Mouse (Mus musculus) stomach, embryonic 15.5 days (tissue): ENCODE results near the gene Cdk2ap2. TPM values are rescaled to one million over a fixed set of nuclear protein-coding genes. Genes with fewer than 3 reads are reported as not detected.

Experiments used
- ATAC-seq: fragments of 200-750 bp; cut with Nextera tagmentation; 2 replicates; pipeline ENCODE4 v1.8.0; 2017; ENCODE audit warnings: low read depth, moderate number of reproducible peaks, moderate TSS enrichment; ENCODE audit not compliant: insufficient read depth, low FRiP score
- H3K27ac ChIP-seq: fragments of 300-500 bp; sonication (generic); 2 replicates; pipeline ENCODE4 v1.5.1; 2015; ENCODE audit warnings: mild to moderate bottlenecking, inconsistent platforms
- H3K27me3 ChIP-seq: fragments of 300-500 bp; sonication (generic); replicated peaks from 2 replicates; pipeline ENCODE4 v1.6.1; 2015; ENCODE audit warnings: inconsistent platforms
- H3K36me3 ChIP-seq: fragments of 300-500 bp; sonication (generic); 2 replicates; pipeline ENCODE4 v1.6.1; 2015; ENCODE audit warnings: inconsistent platforms
- H3K4me1 ChIP-seq: fragments of 300-500 bp; sonication (generic); 2 replicates; pipeline ENCODE4 v1.6.1; 2015; ENCODE audit warnings: inconsistent platforms
- H3K4me2 ChIP-seq: fragments of 300-500 bp; sonication (generic); 2 replicates; pipeline ENCODE4 v1.6.1; 2015; ENCODE audit warnings: mild to moderate bottlenecking, inconsistent platforms
- H3K4me3 ChIP-seq: fragments of 300-500 bp; sonication (generic); replicated peaks from 2 replicates; pipeline ENCODE4 v1.5.1; 2015; ENCODE audit warnings: inconsistent platforms
- H3K9ac ChIP-seq: fragments of 300-500 bp; sonication (generic); 2 replicates; pipeline ENCODE4 v1.6.1; 2015; ENCODE audit warnings: inconsistent platforms
- H3K9me3 ChIP-seq: fragments of 300-500 bp; sonication (generic); 2 replicates; pipeline ENCODE4 v1.6.1; 2016; ENCODE audit warnings: inconsistent platforms
- WGBS: fragments of 180-500 bp; shearing (Covaris S2); methylation state at CpG from one replicate; pipeline ENCODE4 v1.1.7; 2015; 5-methylcytosine and 5-hydroxymethylcytosine counted together
- polyA plus RNA-seq: library from polyadenylated mRNA; unstranded; fragments of >200 nt; fragmentation: Nextera tagmentation; extraction: Ambion mirVana; gene quantifications from 2 replicates; pipeline ENCODE4 v1.2.1, GENCODE M21; 2015

The Cdk2ap2 gene
- polyA plus RNA-seq, 1 experiment from 2014 or later: 121 TPM

DNA sequence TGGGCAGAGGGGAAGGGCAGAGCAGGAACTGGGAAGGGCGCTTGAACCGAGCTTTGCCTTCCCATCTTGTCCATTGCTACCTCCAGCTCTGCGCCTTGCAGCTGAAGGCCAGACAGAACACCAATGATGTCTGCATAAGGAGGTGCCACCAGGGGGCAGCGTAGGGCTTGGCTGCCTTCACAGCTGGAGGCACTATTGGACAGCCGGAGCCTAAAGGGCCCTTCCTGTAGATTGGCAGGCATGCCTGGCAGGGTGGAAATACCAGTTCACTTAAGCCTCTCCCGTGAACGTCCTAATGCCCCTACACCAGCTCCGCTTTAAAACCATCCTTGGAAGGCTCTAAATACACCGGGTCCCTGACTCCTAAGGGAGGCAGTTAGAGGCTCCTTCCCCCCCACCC lies 2.1 kb downstream of the Cdk2ap2 start:
- ATAC-seq: 0 out of 2 replicates have a peak, but pooled peaks have one; percentile 1
- Histone ChIP-seq H3K9me3 (no peaks in the 10 kb centered on the region), H3K4me1 (peaks cover 35% of the 10 kb centered on the region), H3K4me3 (peak overlapping the region; percentile 48; the same call in 1 of the 2 replicates), H3K4me2 (peak overlapping the region; percentile 88), H3K27ac (peak overlapping the region; percentile 78), H3K9ac (no peak overlapping the region), H3K36me3 (no peaks in the 10 kb centered on the region; the same call in 1 of the 2 replicates), H3K27me3 (peaks cover 11% of the 10 kb centered on the region; the same call in 1 of the 2 replicates)
- WGBS: 15% methylated on average over 9 of the region's 9 CpGs

DNA sequence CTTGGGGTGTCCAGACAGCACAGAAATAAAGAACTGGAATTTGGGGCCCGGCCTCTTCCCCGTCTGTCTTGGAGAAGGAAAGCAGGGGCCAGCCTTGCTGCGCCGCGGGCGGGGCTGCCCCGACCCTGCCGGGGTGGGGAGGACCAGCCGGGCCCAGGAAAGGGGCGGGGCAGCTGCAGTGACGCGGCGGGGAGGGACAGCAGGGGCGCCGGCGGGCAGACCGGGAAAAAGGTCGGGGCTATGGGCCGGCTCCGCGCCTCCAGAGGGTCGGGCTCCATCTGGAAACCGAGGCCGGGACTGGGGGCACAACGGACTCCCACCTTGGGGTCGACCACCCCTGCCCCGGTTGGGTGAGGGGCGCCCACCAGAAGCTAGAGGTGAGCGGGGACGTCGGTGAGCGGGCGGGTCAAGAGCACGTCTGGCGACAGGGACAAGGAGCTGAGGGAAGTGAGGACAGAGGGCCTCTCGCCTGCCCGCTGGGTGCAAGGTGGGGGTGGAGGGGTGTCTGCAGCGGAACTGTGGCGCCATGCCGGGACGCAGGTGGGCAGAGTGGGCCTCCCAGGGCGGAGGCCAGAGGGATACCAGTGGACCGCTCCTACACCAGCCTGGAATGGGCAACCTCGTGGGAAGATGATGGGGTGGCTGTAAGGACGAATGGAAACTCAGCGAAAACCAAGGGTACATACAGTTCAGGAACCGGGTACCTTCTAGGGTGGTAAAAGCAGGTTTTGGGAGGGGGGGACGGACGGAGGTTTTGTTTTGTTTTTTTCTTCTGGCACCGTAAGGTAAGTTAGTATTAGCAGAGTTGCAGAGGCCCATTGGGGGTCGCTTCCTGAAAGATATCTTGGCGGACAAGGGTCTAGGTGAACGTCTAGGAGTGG lies 3.1 kb downstream of the Cdk2ap2 start, which contains the start of gene Pitpnm1:
TSS of gene Pitpnm1 (plus strand) at position 162 of the 881 bp plus-strand sequence.
- 2% methylated on average over 52 of the region's 53 CpGs for WGBS
- no peak for ATAC-seq
- Histone ChIP-seq H3K27me3 (peaks cover 11% of the 10 kb centered on the region; the same call in 1 of the 2 replicates), H3K27ac (peak within 1 kb of the TSS; percentile 78), H3K4me3 (peak within 1 kb of the TSS; percentile 48), H3K9ac (peak within 1 kb of the TSS; percentile 32; the same call in 1 of the 2 replicates), H3K4me1 (peaks cover 35% of the 10 kb centered on the region), H3K9me3 (no peaks in the 10 kb centered on the region), H3K36me3 (no peaks in the 10 kb centered on the region; the same call in 1 of the 2 replicates), H3K4me2 (peak within 1 kb of the TSS; percentile 88)

DNA sequence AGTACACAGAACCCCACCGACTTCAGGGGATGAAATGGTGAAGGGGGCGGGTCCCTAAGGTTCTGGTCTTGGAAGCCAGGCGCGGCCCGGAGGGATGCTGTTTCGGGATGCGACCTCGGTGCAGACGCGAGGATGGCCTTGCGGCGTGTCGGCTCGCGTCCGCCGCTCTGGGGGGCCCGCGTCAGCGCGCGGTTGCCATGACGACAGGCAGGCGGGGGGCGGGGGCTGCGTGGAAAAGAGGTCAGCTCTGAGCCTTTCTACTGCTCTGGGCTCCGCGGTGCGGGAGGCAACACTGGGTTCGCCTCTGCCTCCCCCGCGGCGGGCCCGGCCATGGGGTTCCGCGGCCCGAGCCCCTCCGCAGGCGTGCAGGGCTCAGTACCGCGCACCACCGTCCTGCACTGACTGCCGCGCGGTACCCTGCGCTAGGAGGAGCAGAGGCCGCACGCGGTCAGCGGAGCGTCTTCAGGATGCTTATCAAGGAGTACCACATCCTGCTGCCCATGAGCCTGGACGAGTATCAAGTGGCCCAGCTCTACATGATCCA lies 3.8 kb downstream of the Cdk2ap2 start:
- H3K36me3 ChIP-seq: no peaks in the 10 kb centered on the region; the same call in 1 of the 2 replicates
- H3K4me1 ChIP-seq: peaks cover 35% of the 10 kb centered on the region
- ATAC-seq: no peak
- H3K27me3 ChIP-seq: peaks cover 11% of the 10 kb centered on the region; the same call in 1 of the 2 replicates
- H3K4me3 ChIP-seq: peak overlapping the region; percentile 48
- 2% methylated on average over 51 of the region's 52 CpGs for WGBS
- H3K4me2 ChIP-seq: peak overlapping the region; percentile 88
- H3K9me3 ChIP-seq: no peaks in the 10 kb centered on the region
- H3K27ac ChIP-seq: no peak overlapping the region
- peak overlapping the region; percentile 32; the same call in 1 of the 2 replicates for H3K9ac ChIP-seq

DNA sequence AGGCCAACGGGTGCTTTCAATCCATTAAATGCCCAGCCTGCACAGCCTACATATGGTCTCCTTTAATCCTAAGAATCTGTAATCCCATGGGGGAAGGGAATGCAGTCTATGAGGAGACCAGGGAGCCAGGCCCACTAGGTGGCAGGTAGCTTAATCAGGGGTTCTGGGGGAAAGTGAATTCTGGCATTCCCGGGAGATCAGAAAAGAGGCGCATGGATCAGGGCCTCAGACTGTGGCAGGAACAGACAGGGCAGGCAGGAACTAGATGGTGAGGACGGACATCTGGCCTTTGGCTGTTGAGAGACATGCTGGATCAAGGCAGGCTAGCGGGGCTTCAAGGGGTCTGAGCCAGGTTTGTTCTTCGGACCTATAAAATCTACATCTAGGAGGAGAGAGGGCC lies 4.5 kb downstream of the Cdk2ap2 start:
- H3K36me3 ChIP-seq: no peaks in the 10 kb centered on the region; the same call in 1 of the 2 replicates
- no peaks in the 10 kb centered on the region for H3K9me3 ChIP-seq
- no peak overlapping the region for H3K4me2 ChIP-seq
- H3K27me3 ChIP-seq: peaks cover 11% of the 10 kb centered on the region; the same call in 1 of the 2 replicates
- H3K27ac ChIP-seq: no peak overlapping the region
- no peak for ATAC-seq
- no peak overlapping the region for H3K9ac ChIP-seq
- WGBS: 80% methylated on average over 6 of the region's 6 CpGs
- H3K4me3 ChIP-seq: no peak overlapping the region
- peaks cover 35% of the 10 kb centered on the region for H3K4me1 ChIP-seq

DNA sequence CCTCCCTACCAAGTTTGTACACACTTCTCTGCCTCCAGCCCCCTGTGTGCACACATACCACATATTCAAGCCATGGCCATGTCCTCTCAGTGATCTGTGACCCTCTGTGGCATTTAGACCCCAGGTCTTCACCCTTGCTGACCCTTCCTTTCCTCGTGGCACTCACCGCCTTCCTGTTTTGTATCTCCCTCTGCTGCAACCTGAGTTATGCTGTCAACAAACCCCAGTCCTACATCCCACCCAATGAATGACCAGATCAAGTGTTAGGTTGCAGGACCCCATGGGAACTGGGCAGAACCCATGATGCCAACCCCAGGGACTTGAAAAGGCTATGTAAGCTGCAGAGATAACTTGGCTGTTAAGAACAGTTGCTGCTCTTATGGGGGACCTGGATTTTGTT lies 5.1 kb downstream of the Cdk2ap2 start:
- peaks cover 11% of the 10 kb centered on the region; the same call in 1 of the 2 replicates for H3K27me3 ChIP-seq
- WGBS: 86% methylated on average over 2 of the region's 2 CpGs
- H3K36me3 ChIP-seq: no peaks in the 10 kb centered on the region; the same call in 1 of the 2 replicates
- ATAC-seq: no peak
- no peak overlapping the region for H3K4me3 ChIP-seq
- H3K27ac ChIP-seq: no peak overlapping the region
- no peak overlapping the region for H3K4me2 ChIP-seq
- no peak overlapping the region for H3K9ac ChIP-seq
- no peaks in the 10 kb centered on the region for H3K9me3 ChIP-seq
- peaks cover 35% of the 10 kb centered on the region for H3K4me1 ChIP-seq

DNA sequence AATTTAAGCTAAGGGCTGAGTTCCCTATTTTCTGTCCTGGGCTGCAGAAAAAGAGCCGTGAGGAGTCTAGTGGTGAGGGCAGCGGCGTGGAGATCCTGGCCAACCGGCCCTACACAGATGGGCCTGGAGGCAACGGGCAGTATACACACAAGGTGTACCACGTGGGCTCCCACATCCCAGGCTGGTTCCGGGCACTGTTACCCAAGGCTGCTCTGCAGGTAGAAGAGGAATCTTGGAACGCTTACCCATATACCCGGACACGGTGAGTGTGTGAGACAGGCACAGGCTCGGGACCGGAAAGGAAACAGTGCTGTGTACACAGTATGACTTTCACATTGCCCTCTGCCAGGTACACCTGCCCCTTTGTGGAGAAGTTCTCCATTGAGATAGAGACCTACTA lies 5.6 kb downstream of the Cdk2ap2 start:
- Histone ChIP-seq H3K9me3 (no peaks in the 10 kb centered on the region), H3K36me3 (no peaks in the 10 kb centered on the region; the same call in 1 of the 2 replicates), H3K4me2 (no peak overlapping the region), H3K4me3 (no peak overlapping the region), H3K4me1 (peaks cover 34% of the 10 kb centered on the region), H3K27ac (no peak overlapping the region), H3K9ac (no peak overlapping the region), H3K27me3 (peaks cover 11% of the 10 kb centered on the region; the same call in 1 of the 2 replicates)
- ATAC-seq: no peak
- 92% methylated on average over 12 of the region's 12 CpGs for WGBS

DNA sequence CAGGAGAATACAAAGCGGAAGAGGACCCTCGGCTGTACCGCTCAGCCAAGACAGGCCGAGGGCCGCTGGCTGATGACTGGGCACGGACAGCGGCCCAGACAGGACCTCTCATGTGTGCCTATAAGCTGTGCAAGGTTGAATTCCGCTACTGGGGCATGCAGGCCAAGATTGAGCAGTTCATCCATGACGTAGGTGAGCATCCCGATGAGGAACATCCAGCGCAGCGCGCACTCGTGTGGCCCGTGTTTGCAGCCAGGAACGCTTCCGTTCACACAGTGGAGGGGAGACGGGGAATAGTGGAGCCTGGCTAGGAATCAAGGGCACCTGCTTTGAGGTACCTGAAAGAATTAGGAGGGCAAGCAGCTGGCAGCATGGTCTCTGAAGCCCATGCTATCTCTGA lies 6.3 kb downstream of the Cdk2ap2 start:
- no peaks in the 10 kb centered on the region; the same call in 1 of the 2 replicates for H3K36me3 ChIP-seq
- no peak overlapping the region for H3K27ac ChIP-seq
- no peak overlapping the region for H3K4me2 ChIP-seq
- no peak for ATAC-seq
- peaks cover 29% of the 10 kb centered on the region for H3K4me1 ChIP-seq
- H3K27me3 ChIP-seq: peaks cover 11% of the 10 kb centered on the region; the same call in 1 of the 2 replicates
- no peak overlapping the region for H3K9ac ChIP-seq
- H3K4me3 ChIP-seq: no peak overlapping the region
- WGBS: 94% methylated on average over 18 of the region's 18 CpGs
- no peaks in the 10 kb centered on the region for H3K9me3 ChIP-seq

DNA sequence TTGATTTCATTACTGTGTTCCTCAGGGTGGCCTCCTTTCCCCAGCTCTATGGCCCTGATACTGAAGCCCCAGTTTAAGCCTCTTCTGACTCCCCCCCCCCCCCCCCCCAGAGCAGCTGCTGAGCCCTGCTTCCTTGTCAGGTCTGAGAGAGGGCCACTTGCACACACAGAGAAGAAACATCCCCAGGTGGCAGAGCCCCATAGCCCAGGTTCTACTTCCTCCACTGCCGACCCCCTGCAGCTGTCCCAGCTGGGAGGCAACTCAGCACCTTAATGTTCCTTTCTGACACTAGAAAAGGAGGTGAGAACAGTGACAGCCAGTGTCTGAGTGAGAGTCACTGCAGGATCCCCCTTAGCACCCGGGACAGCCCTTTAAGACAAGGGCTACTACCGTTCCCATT lies 6.8 kb downstream of the Cdk2ap2 start:
- no peaks in the 10 kb centered on the region for H3K36me3 ChIP-seq
- no peaks in the 10 kb centered on the region for H3K9me3 ChIP-seq
- peaks cover 24% of the 10 kb centered on the region for H3K4me1 ChIP-seq
- no peak overlapping the region for H3K27ac ChIP-seq
- WGBS: 63% methylated on average over 3 of the region's 3 CpGs
- ATAC-seq: no peak
- H3K9ac ChIP-seq: no peak overlapping the region
- no peak overlapping the region for H3K4me3 ChIP-seq
- peaks cover 11% of the 10 kb centered on the region; the same call in 1 of the 2 replicates for H3K27me3 ChIP-seq
- no peak overlapping the region for H3K4me2 ChIP-seq

DNA sequence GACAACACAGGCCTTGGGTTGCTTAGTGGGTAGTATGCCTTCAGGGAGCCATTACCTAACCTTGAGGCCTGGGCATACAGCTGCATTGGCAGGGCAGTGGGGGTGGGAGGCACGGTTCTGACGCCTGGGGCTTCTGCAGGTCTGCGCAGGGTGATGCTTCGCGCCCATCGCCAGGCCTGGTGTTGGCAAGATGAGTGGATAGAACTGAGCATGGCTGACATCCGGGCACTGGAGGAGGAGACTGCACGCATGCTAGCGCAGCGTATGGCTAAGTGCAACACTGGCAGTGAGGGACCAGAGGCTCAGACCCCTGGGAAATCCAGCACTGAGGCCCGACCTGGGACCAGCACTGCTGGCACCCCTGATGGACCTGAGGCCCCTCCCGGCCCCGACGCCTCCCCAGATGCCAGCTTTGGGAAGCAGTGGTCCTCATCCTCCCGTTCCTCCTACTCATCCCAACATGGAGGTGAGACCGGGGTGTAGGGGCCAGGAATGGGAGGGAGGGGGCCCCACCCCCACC lies 7.8 kb downstream of the Cdk2ap2 start:
- H3K9me3 ChIP-seq: no peaks in the 10 kb centered on the region
- H3K36me3 ChIP-seq: no peaks in the 10 kb centered on the region
- H3K9ac ChIP-seq: no peak overlapping the region
- 89% methylated on average over 16 of the region's 16 CpGs for WGBS
- no peak overlapping the region for H3K4me3 ChIP-seq
- no peak for ATAC-seq
- no peak overlapping the region for H3K4me2 ChIP-seq
- peaks cover 14% of the 10 kb centered on the region for H3K4me1 ChIP-seq
- H3K27me3 ChIP-seq: peaks cover 11% of the 10 kb centered on the region; the same call in 1 of the 2 replicates
- H3K27ac ChIP-seq: no peak overlapping the region

DNA sequence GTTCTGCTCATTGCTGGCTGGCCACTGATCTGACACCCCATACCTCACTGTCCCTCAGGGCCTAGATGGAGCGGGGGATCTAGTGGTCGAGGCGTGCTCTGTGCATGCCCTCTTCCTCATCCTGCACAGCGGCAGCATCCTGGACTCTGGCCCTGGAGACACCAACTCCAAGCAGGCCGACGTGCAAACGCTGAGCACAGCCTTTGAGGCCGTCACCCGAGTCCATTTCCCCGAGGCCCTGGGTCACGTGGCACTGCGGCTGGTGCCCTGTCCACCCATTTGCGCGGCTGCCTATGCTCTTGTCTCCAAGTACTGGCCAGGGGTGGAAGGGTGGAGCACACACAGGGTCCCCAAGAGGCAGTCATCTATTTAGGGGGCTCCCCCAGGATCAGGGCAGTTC lies 9.7 kb downstream of the Cdk2ap2 start:
- WGBS: 90% methylated on average over 14 of the region's 14 CpGs
- ATAC-seq: no peak
- no peak overlapping the region for H3K4me2 ChIP-seq

DNA sequence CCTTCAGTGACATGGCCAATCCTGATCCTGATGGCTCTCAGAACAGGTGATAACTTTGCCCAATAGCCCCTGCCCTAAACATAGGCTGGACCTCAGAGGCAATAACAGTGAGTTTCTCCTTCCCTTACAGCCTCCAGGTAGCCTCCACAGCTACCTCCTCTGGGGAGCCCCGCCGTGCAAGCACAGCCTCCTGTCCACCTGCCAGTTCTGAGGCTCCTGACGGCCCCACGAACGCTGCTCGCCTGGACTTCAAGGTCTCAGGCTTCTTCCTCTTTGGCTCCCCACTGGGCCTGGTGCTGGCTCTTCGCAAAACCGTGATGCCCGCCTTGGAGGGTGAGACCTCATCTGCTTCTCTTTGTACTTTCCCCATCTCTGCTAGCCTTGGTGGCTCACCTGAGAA lies 11.6 kb downstream of the Cdk2ap2 start:
- Histone ChIP-seq H3K4me1 (peaks cover 5% of the 10 kb centered on the region), H3K9me3 (no peaks in the 10 kb centered on the region), H3K36me3 (peaks cover 3% of the 10 kb centered on the region; the same call in 1 of the 2 replicates), H3K27ac (no peak overlapping the region), H3K9ac (no peak overlapping the region), H3K4me3 (no peak overlapping the region), H3K4me2 (no peak overlapping the region), H3K27me3 (no peaks in the 10 kb centered on the region)
- WGBS: 81% methylated on average over 9 of the region's 9 CpGs
- ATAC-seq: no peak

More for the DNA sequence above, 9.7 kb downstream of the Cdk2ap2 start:
- Histone ChIP-seq H3K4me3 (no peak overlapping the region), H3K9me3 (no peaks in the 10 kb centered on the region), H3K27ac (no peak overlapping the region), H3K27me3 (peaks cover 2% of the 10 kb centered on the region; the same call in 1 of the 2 replicates), H3K36me3 (no peaks in the 10 kb centered on the region; the same call in 1 of the 2 replicates), H3K9ac (no peak overlapping the region), H3K4me1 (no peaks in the 10 kb centered on the region)
